Mouse (Mus musculus) intestine, embryonic 14.5 days (tissue): ENCODE measurements at regions not wholly inside any gene's neighbourhood (a gene's known extent, or its start where the extent isn't known, plus 50 kb on each side); places are given as distances from the start of the nearest gene placed in this dataset.

Experiments used
- ATAC-seq: fragments of 200-750 bp; cut with Nextera tagmentation; replicated peaks from 2 replicates; pipeline ENCODE4 v1.8.0; 2017; ENCODE audit warnings: low read depth, moderate number of reproducible peaks, moderate TSS enrichment, moderate library complexity; ENCODE audit not compliant: low FRiP score, low TSS enrichment
- DNase-seq: peaks from one replicate; pipeline ENCODE4 v3.0.0-alpha.2; 2018; ENCODE audit warnings: low spot score
- H3K27ac ChIP-seq: fragments of 300-500 bp; sonication (generic); 2 replicates; pipeline ENCODE4 v1.5.1; 2014; ENCODE audit warnings: low read depth, mild to moderate bottlenecking, control low read depth
- H3K27me3 ChIP-seq: fragments of 300-500 bp; sonication (generic); replicated peaks from 2 replicates; pipeline ENCODE4 v1.6.1; 2014; ENCODE audit warnings: low read length, control low read depth; ENCODE audit not compliant: control insufficient read depth, insufficient read depth
- H3K36me3 ChIP-seq: fragments of 300-500 bp; sonication (generic); 2 replicates; pipeline ENCODE4 v1.6.1; 2014; ENCODE audit warnings: low read length, control low read depth; ENCODE audit not compliant: control insufficient read depth, insufficient read depth
- H3K4me1 ChIP-seq: fragments of 300-500 bp; sonication (generic); replicated peaks from 2 replicates; pipeline ENCODE4 v1.6.1; 2014; ENCODE audit warnings: low read length, control low read depth, mixed read lengths; ENCODE audit not compliant: control insufficient read depth, insufficient read depth
- H3K4me2 ChIP-seq: fragments of 300-500 bp; sonication (generic); 2 replicates; pipeline ENCODE4 v1.6.1; 2014; ENCODE audit warnings: low read length
- H3K4me3 ChIP-seq: fragments of 300-500 bp; sonication (generic); 2 replicates; pipeline ENCODE4 v1.5.1; 2014; ENCODE audit warnings: low read depth, low read length, control low read depth, mixed read lengths
- H3K9ac ChIP-seq: fragments of 300-500 bp; sonication (generic); 2 replicates; pipeline ENCODE4 v1.6.1; 2014; ENCODE audit warnings: mild to moderate bottlenecking, low read length
- H3K9me3 ChIP-seq: fragments of 300-500 bp; sonication (generic); 2 replicates; pipeline ENCODE4 v1.6.1; 2016; ENCODE audit warnings: low read length, control low read depth; ENCODE audit not compliant: control insufficient read depth
- WGBS: fragments of 180-500 bp; shearing (Covaris S2); extraction: QIAGEN DNeasy Blood & Tissue Kit; methylation state at CpG from one replicate; pipeline ENCODE4 v1.1.7; 2014; 5-methylcytosine and 5-hydroxymethylcytosine counted together

DNA sequence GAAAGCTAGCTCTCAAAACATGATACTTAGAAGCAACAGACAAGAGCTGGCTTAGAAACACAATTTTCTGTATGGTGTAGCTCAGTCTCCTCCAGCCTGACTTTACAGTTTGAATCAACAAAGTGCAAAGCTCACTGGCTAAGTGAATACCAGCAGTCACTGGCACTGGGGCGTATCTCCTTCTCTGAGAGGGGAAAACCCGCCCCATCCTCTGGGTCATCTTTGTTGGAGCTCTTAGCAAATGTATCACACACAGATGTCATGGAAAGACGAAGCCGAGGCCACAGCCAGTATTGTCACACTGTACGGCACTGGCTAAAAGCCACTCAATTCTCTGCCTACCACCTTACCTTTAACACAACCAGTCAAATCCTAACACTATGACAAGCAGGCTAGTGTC is 267.8 kb downstream of the Bcor start:
- DNase-seq (no peak), ATAC-seq (no peak)
- no peak overlapping the region for H3K4me3 ChIP-seq
- H3K4me1 ChIP-seq = 0 out of 2 replicates have a peak, but pooled peaks cover 9% of the 10 kb centered on the region
- H3K4me2 ChIP-seq = no peak overlapping the region
- H3K36me3 ChIP-seq = no peaks in the 10 kb centered on the region
- H3K9ac ChIP-seq = no peak overlapping the region
- H3K27ac ChIP-seq = no peak overlapping the region
- H3K27me3 ChIP-seq = 0 out of 2 replicates have a peak, but pooled peaks cover 8% of the 10 kb centered on the region
- 93% methylated on average over 5 of the region's 5 CpGs for WGBS
- H3K9me3 ChIP-seq = no peaks in the 10 kb centered on the region

DNA sequence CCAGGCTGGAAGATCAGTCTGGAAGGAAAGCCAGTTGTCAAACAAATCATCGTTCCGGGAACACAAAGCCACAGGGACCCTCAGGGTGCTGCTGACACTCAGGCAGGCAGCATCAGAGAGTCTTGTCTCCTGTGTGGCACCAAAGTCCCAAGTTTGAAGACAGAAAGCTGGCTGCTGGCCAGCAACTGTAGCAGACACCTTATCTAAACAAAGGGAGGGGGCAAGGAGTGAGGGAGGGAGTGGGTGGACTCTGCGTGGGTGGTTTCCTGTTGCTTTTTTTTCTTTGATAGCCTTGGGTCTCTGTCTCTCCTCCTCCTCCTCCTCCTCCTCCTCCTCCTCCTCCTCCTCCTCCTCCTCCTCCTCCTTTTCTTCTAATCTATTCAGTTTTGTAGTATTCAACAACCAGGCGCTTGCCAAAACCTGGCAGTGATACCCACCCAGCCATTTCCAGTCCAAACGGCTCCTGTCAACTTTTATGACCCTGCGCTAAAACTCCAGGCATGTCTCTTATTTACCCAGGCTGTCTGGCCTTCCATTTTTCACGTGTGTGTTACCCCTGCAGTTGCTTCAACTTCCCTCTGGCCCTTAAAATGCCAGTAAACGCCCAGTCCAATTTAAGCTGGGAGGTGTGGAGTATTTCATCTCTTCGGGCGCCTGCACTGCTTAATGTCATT is 266.4 kb downstream of the Bcor start:
- Histone ChIP-seq H3K9me3 (no peaks in the 10 kb centered on the region), H3K9ac (no peak overlapping the region), H3K4me2 (no peak overlapping the region), H3K27ac (no peak overlapping the region), H3K36me3 (no peaks in the 10 kb centered on the region), H3K4me3 (no peak overlapping the region), H3K27me3 (0 out of 2 replicates have a peak, but pooled peaks cover 8% of the 10 kb centered on the region), H3K4me1 (0 out of 2 replicates have a peak, but pooled peaks cover 9% of the 10 kb centered on the region)
- DNase-seq = no peak
- WGBS = 25% methylated on average over 10 of the region's 10 CpGs
- ATAC-seq = 0 out of 2 replicates have a peak, but pooled peaks have one; percentile 19

DNA sequence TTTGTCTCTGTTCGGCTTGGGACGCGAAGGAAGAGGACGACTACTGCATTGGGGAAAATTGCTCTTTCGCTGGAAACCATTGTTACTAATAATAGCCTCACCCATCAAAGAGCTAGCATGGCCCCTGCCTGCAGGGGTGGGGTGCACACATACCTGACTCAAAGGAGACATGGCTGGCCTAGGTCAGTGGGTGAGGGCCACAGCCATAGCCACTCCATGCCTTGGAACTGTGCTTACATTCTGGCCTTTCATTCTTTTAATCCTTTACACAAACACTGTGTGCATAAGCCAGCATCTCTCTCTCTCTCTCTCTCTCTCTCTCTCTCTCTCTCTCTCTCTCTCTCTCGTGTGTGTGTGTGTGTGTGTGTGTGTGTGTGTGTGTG is 265.9 kb downstream of the Bcor start:
- H3K27ac ChIP-seq = no peak overlapping the region
- H3K27me3 ChIP-seq = 0 out of 2 replicates have a peak, but pooled peaks cover 6% of the 10 kb centered on the region
- H3K36me3 ChIP-seq = no peaks in the 10 kb centered on the region
- 12% methylated on average over 5 of the region's 6 CpGs for WGBS
- ATAC-seq (0 out of 2 replicates have a peak, but pooled peaks have one; percentile 40), DNase-seq (no peak)
- H3K4me3 ChIP-seq = no peak overlapping the region
- 0 out of 2 replicates have a peak, but pooled peaks cover 9% of the 10 kb centered on the region for H3K4me1 ChIP-seq
- H3K4me2 ChIP-seq = no peak overlapping the region
- no peaks in the 10 kb centered on the region for H3K9me3 ChIP-seq
- H3K9ac ChIP-seq = no peak overlapping the region

DNA sequence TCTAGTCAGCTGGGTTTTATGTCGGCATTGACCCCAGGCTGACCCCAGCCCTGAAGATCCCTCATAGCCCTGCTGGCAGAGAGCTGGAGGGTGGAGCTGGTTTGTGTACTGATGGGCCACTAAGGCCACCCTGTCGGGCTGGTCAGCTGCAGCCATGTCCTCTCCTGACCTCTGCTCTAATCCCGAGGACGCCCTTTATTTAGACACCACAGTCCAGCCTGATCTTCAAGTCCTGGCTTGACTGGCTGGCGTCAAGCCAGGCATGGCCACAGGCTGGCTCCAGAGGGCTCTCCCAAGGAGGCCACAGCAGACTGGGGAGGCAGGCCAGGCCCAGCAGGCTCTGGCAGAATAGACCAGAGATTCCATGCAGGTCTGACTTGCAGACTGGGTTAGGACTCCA is 264.8 kb downstream of the Bcor start:
- Histone ChIP-seq H3K9ac (no peak overlapping the region), H3K4me2 (no peak overlapping the region), H3K27me3 (0 out of 2 replicates have a peak, but pooled peaks cover 6% of the 10 kb centered on the region), H3K9me3 (no peaks in the 10 kb centered on the region), H3K4me1 (0 out of 2 replicates have a peak, but pooled peaks cover 9% of the 10 kb centered on the region), H3K36me3 (no peaks in the 10 kb centered on the region), H3K27ac (no peak overlapping the region), H3K4me3 (no peak overlapping the region)
- DNase-seq (no peak), ATAC-seq (no peak)
- 26% methylated on average over 5 of the region's 5 CpGs for WGBS

DNA sequence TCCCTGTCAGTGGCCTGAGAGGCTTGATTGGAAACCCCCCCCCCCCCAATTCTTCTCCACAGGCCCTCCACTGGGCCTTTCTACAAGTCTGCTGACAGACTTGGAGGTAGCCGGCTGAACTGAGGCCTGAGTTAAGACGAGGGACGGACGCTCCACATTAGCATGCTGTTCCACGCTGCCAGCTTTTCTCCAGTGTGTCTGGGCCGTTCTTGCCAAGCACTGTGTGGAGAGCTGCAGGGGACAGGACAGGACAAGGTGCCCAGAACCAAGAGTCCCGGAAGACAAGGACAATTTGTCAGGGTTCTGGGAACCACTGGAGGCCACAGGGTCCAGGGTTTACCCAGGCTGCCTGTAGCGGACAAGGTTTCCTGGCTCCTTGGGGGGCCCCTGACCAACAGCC is 261.9 kb downstream of the Bcor start:
- Histone ChIP-seq H3K9ac (no peak overlapping the region), H3K27ac (no peak overlapping the region), H3K4me1 (0 out of 2 replicates have a peak, but pooled peaks cover 9% of the 10 kb centered on the region), H3K4me2 (no peak overlapping the region), H3K4me3 (no peak overlapping the region), H3K27me3 (0 out of 2 replicates have a peak, but pooled peaks cover 6% of the 10 kb centered on the region), H3K36me3 (no peaks in the 10 kb centered on the region), H3K9me3 (no peaks in the 10 kb centered on the region)
- no peak for ATAC-seq
- no peak for DNase-seq
- WGBS = 88% methylated on average over 8 of the region's 8 CpGs

DNA sequence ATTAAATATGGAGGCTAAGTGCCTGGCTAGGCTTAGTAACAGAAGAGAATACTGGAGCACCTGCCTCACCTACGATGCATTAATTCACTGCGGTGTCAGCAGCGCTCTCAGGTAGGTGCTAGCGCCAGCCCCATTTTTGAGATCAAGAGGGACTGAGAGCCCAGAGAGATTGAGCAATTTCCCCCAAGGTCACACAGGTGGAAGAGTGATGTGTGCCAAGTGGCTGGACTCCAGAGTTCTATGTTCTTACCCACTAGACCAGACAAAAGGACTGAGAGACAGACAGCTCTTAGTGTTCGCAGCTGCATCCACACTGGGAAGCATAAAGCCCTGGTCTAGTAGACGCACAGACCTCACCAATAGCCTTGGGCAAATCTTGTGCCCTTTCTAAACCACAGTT is 261.1 kb downstream of the Bcor start:
- ATAC-seq = no peak
- Histone ChIP-seq H3K27ac (no peak overlapping the region), H3K9me3 (no peaks in the 10 kb centered on the region), H3K4me2 (no peak overlapping the region), H3K4me3 (no peak overlapping the region), H3K9ac (no peak overlapping the region), H3K27me3 (0 out of 2 replicates have a peak, but pooled peaks cover 6% of the 10 kb centered on the region), H3K4me1 (0 out of 2 replicates have a peak, but pooled peaks cover 9% of the 10 kb centered on the region), H3K36me3 (no peaks in the 10 kb centered on the region)
- 89% methylated on average over 6 of the region's 6 CpGs for WGBS
- no peak for DNase-seq

DNA sequence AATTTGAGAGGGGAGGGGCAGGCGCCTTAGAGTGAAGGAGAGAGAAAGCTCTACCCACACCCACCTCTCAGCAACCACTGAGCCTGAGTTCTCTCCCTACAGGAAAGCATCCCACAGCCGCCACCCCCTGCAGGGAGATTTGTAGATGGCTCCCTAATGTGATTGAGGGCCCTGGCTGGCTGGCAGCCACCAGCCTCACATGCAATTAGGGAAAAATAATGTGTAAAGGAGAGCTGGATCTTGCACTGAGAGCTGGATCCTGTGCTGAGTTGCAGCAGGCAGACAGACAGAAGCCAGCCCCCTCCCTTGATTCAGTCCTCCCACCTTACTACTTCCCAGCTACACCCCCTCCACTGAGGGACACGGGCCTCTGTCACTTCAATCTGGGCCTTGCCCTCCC is 260.2 kb downstream of the Bcor start:
- H3K9me3 ChIP-seq = no peaks in the 10 kb centered on the region
- H3K27me3 ChIP-seq = 0 out of 2 replicates have a peak, but pooled peaks cover 6% of the 10 kb centered on the region
- ATAC-seq (no peak), DNase-seq (no peak)
- H3K9ac ChIP-seq = no peak overlapping the region
- 0 out of 2 replicates have a peak, but pooled peaks cover 5% of the 10 kb centered on the region for H3K4me1 ChIP-seq
- no peak overlapping the region for H3K4me3 ChIP-seq
- no peak overlapping the region for H3K27ac ChIP-seq
- 53% methylated on average over 3 of the region's 3 CpGs for WGBS
- H3K36me3 ChIP-seq = no peaks in the 10 kb centered on the region
- H3K4me2 ChIP-seq = no peak overlapping the region

DNA sequence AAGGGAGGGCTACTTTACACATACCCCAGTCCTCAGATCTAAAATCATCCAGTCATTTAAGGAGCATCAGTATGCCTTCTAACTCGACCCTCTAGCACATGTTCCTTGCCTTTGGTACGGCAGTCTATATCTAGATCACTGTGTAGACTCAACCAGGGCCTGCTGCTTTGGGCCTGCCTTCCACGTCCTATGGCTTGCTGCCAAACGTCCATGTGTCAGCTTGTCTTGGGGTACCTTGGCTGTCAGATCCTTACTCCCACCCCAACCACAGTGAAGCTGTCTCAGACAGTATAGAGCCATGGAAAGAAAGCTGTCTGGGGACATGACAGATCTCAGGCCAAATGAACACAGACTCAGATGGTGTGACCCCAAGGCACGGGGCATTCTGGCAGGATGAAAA is 258.4 kb downstream of the Bcor start:
- H3K27me3 ChIP-seq = no peaks in the 10 kb centered on the region
- no peaks in the 10 kb centered on the region for H3K9me3 ChIP-seq
- H3K4me3 ChIP-seq = no peak overlapping the region
- WGBS = 74% methylated on average over 5 of the region's 5 CpGs
- no peak overlapping the region for H3K27ac ChIP-seq
- no peaks in the 10 kb centered on the region for H3K36me3 ChIP-seq
- H3K4me2 ChIP-seq = no peak overlapping the region
- no peaks in the 10 kb centered on the region for H3K4me1 ChIP-seq
- DNase-seq (no peak), ATAC-seq (no peak)
- H3K9ac ChIP-seq = no peak overlapping the region
